Mouse (Mus musculus): Measurements from ENCODE around the gene Wdr86.

Gene Wdr86

GRCm38 (mm10) chr5:24681436-24681835 lies 49.1 kb downstream of the Wdr86 start:
- no peak for DNase-seq

- peak; percentile 65 for DNase-seq
Measured at GRCm38 (mm10) chr5:24674238-24674637, 56.3 kb downstream of the Wdr86 start.

Data from liver (tissue).